Comparison of ENCODE assay signal across 14 mouse cellular contexts in genomic region chr6:143107611-143108010, GRCm38 (mm10).
"Had no signal": no experiment of that assay in that cellular context is flagged by ENCODE, and none has a peak within 500 bp of the region (broad histone marks: within the 10 kb centered on the region; RNA-seq: fewer than 3 reads in every experiment).

No protein-coding gene starts in this region.

- DNase-seq: lung, adult 18-20 months; lung, embryonic 14.5 days; lung, postnatal 10 days; lung, postnatal 4 days; right cerebral cortex, postnatal 25 days; right cerebral cortex, postnatal 4 days; spleen, adult 18-20 months; thymus, adult 18-20 months; thymus, postnatal 14 days; thymus, postnatal 36 days had no signal

- H3K36me3 ChIP-seq: midbrain, embryonic 13.5 days; midbrain, embryonic 15.5 days; neural tube, embryonic 12.5 days had no signal

- H3K27ac ChIP-seq: midbrain, embryonic 13.5 days; midbrain, embryonic 15.5 days; neural tube, embryonic 12.5 days had no signal

- H3K4me1 ChIP-seq: midbrain, embryonic 13.5 days; midbrain, embryonic 15.5 days; neural tube, embryonic 12.5 days had no signal

- H3K27me3 ChIP-seq: megakaryocyte, embryonic 14.5 days; midbrain, embryonic 13.5 days; midbrain, embryonic 15.5 days; neural tube, embryonic 12.5 days had no signal

- H3K9me3 ChIP-seq: megakaryocyte, embryonic 14.5 days; midbrain, embryonic 13.5 days; midbrain, embryonic 15.5 days; neural tube, embryonic 12.5 days had no signal

- H3K4me3 ChIP-seq: megakaryocyte, embryonic 14.5 days; midbrain, embryonic 13.5 days; midbrain, embryonic 15.5 days; neural tube, embryonic 12.5 days had no signal
